Mouse (Mus musculus) kidney, adult 18-20 months (tissue): ENCODE data around the gene Tmem179b.
A peak's percentile ranks its signal among the peaks of the same experiment; 100 is the strongest.

ENCODE experiments used
- DNase-seq: peaks from one replicate; pipeline ENCODE4 v3.0.0; 2021

The Tmem179b gene

GRCm38 (mm10) chr19:8727495-8728114 lies 46.7 kb downstream of the Tmem179b start:
- DNase-seq = no peak

GRCm38 (mm10) chr19:8726609-8727390 lies 47.5 kb downstream of the Tmem179b start:
- no peak for DNase-seq

- DNase-seq = no peak
These were observed 49.1 kb downstream of the Tmem179b start for GRCm38 (mm10) chr19:8725081-8725613.

- DNase-seq = no peak
These were observed 49.9 kb downstream of the Tmem179b start for GRCm38 (mm10) chr19:8724392-8724791.

GRCm38 (mm10) chr19:8723574-8724346 lies 50.5 kb downstream of the Tmem179b start:
- DNase-seq = no peak

GRCm38 (mm10) chr19:8722907-8723573 lies 51.2 kb downstream of the Tmem179b start, which contains the start of gene Slc3a2:
Gene Slc3a2 (minus strand): TSS chr19:8723369.
- peak; percentile 96 for DNase-seq

- no peak for DNase-seq
These were observed 51.7 kb downstream of the Tmem179b start for GRCm38 (mm10) chr19:8722559-8722906.
